Mouse (Mus musculus): ENCODE measurements around the gene Pdlim1. TPM values are rescaled to one million over a fixed set of nuclear protein-coding genes. Genes with fewer than 3 reads are reported as not detected.

Pdlim1 gene
- 1.4 and 2.8 TPM in 2 replicates for total RNA-seq (2014; rRNA removed)
- polyA plus RNA-seq (2015; fragmentation: Nextera tagmentation; extraction: Ambion mirVana), result 6.6 and 7.0 TPM in 2 replicates

- DNase-seq (no peak), ATAC-seq (peak; percentile 82)
- no peak within 1 kb of the TSS for H3K27ac ChIP-seq (ENCODE audit: low read depth, low read length)
- no peaks in the 10 kb centered on the region for H3K4me1 ChIP-seq (ENCODE audit: insufficient read depth)
- under 1% methylated on average over 54 of the region's 54 CpGs for WGBS
- peak within 1 kb of the TSS; percentile 92 for H3K4me2 ChIP-seq (ENCODE audit: low read depth)
- peak within 1 kb of the TSS; percentile 28 for H3K9ac ChIP-seq
- H3K9me3 ChIP-seq (ENCODE audit: low read length), result no peaks in the 10 kb centered on the region
- peaks cover 32% of the 10 kb centered on the region for H3K27me3 ChIP-seq (ENCODE audit: insufficient read depth, low read length)
- no peaks in the 10 kb centered on the region for H3K36me3 ChIP-seq (ENCODE audit: insufficient read depth)
- TF ChIP-seq CTCF (IDR thresholded peaks at IDR 0.05; ENCODE audit: low read depth), result no peak
- peak within 1 kb of the TSS; percentile 50 for H3K4me3 ChIP-seq (ENCODE audit: low read depth, low read length)
Observed at GRCm38 (mm10) chr19:40271308-40271892, at the start of gene Pdlim1. TSS of gene Pdlim1 (minus strand) at chr19:40271842.

- WGBS, result 83% methylated on average over 3 of the region's 3 CpGs
- ATAC-seq (no peak), DNase-seq (no peak)
- Histone ChIP-seq H3K4me3 (ENCODE audit: low read depth, low read length) (no peak overlapping the region), H3K4me2 (ENCODE audit: low read depth) (no peak overlapping the region), H3K27ac (ENCODE audit: low read depth, low read length) (no peak overlapping the region), H3K9me3 (ENCODE audit: low read length) (no peaks in the 10 kb centered on the region), H3K4me1 (ENCODE audit: insufficient read depth) (no peaks in the 10 kb centered on the region), H3K36me3 (ENCODE audit: insufficient read depth) (peaks cover 68% of the 10 kb centered on the region), H3K9ac (no peak overlapping the region), H3K27me3 (ENCODE audit: insufficient read depth, low read length) (no peaks in the 10 kb centered on the region)
- TF ChIP-seq CTCF (IDR thresholded peaks at IDR 0.05; ENCODE audit: low read depth), result no peak
Observed at GRCm38 (mm10) chr19:40319199-40319598, 47.6 kb upstream of the Pdlim1 start.

GRCm38 (mm10) chr19:40318511-40318910 is 46.9 kb upstream of the Pdlim1 start:
- H3K36me3 ChIP-seq (ENCODE audit: insufficient read depth), result peaks cover 66% of the 10 kb centered on the region
- H3K9me3 ChIP-seq (ENCODE audit: low read length), result no peaks in the 10 kb centered on the region
- H3K27ac ChIP-seq (ENCODE audit: low read depth, low read length), result no peak overlapping the region
- WGBS, result 41% methylated on average over 6 of the region's 6 CpGs
- H3K4me1 ChIP-seq (ENCODE audit: insufficient read depth), result no peaks in the 10 kb centered on the region
- ATAC-seq (no peak), DNase-seq (no peak)
- no peak overlapping the region for H3K4me2 ChIP-seq (ENCODE audit: low read depth)
- no peak overlapping the region for H3K4me3 ChIP-seq (ENCODE audit: low read depth, low read length)
- H3K9ac ChIP-seq, result no peak overlapping the region
- no peaks in the 10 kb centered on the region for H3K27me3 ChIP-seq (ENCODE audit: insufficient read depth, low read length)
- no peak for TF ChIP-seq CTCF (IDR thresholded peaks at IDR 0.05; ENCODE audit: low read depth)

GRCm38 (mm10) chr19:40317001-40317400 is 45.4 kb upstream of the Pdlim1 start:
- TF ChIP-seq CTCF (IDR thresholded peaks at IDR 0.05; ENCODE audit: low read depth), result no peak
- ATAC-seq, result no peak
- DNase-seq, result no peak
- H3K4me2 ChIP-seq (ENCODE audit: low read depth), result no peak overlapping the region
- H3K27ac ChIP-seq (ENCODE audit: low read depth, low read length), result no peak overlapping the region
- no peaks in the 10 kb centered on the region for H3K9me3 ChIP-seq (ENCODE audit: low read length)
- no peaks in the 10 kb centered on the region for H3K27me3 ChIP-seq (ENCODE audit: insufficient read depth, low read length)
- H3K4me3 ChIP-seq (ENCODE audit: low read depth, low read length), result no peak overlapping the region
- 66% methylated on average over 4 of the region's 4 CpGs for WGBS
- peaks cover 68% of the 10 kb centered on the region for H3K36me3 ChIP-seq (ENCODE audit: insufficient read depth)
- H3K4me1 ChIP-seq (ENCODE audit: insufficient read depth), result no peaks in the 10 kb centered on the region
- no peak overlapping the region for H3K9ac ChIP-seq

- DNase-seq (no peak), ATAC-seq (no peak)
- WGBS, result 92% methylated on average over 11 of the region's 11 CpGs
- H3K4me3 ChIP-seq (ENCODE audit: low read depth, low read length), result no peak overlapping the region
- no peak overlapping the region for H3K4me2 ChIP-seq (ENCODE audit: low read depth)
- no peaks in the 10 kb centered on the region for H3K4me1 ChIP-seq (ENCODE audit: insufficient read depth)
- no peak overlapping the region for H3K9ac ChIP-seq
- no peak overlapping the region for H3K27ac ChIP-seq (ENCODE audit: low read depth, low read length)
- H3K27me3 ChIP-seq (ENCODE audit: insufficient read depth, low read length), result no peaks in the 10 kb centered on the region
- H3K36me3 ChIP-seq (ENCODE audit: insufficient read depth), result peaks cover 74% of the 10 kb centered on the region
- no peaks in the 10 kb centered on the region for H3K9me3 ChIP-seq (ENCODE audit: low read length)
- TF ChIP-seq CTCF (IDR thresholded peaks at IDR 0.05; ENCODE audit: low read depth), result no peak
Observed at GRCm38 (mm10) chr19:40314252-40314651, 42.6 kb upstream of the Pdlim1 start.

- no peak for TF ChIP-seq CTCF (IDR thresholded peaks at IDR 0.05; ENCODE audit: low read depth)
- Histone ChIP-seq H3K27me3 (ENCODE audit: insufficient read depth, low read length) (no peaks in the 10 kb centered on the region), H3K36me3 (ENCODE audit: insufficient read depth) (peaks cover 65% of the 10 kb centered on the region), H3K27ac (ENCODE audit: low read depth, low read length) (no peak overlapping the region), H3K4me1 (ENCODE audit: insufficient read depth) (no peaks in the 10 kb centered on the region), H3K9ac (no peak overlapping the region), H3K4me3 (ENCODE audit: low read depth, low read length) (no peak overlapping the region), H3K4me2 (ENCODE audit: low read depth) (no peak overlapping the region), H3K9me3 (ENCODE audit: low read length) (no peaks in the 10 kb centered on the region)
- ATAC-seq (no peak), DNase-seq (no peak)
- WGBS, result 94% methylated on average over 8 of the region's 8 CpGs
Observed at GRCm38 (mm10) chr19:40311631-40312030, 40.0 kb upstream of the Pdlim1 start.

- Histone ChIP-seq H3K4me3 (ENCODE audit: low read depth, low read length) (no peak overlapping the region), H3K27me3 (ENCODE audit: insufficient read depth, low read length) (no peaks in the 10 kb centered on the region), H3K27ac (ENCODE audit: low read depth, low read length) (no peak overlapping the region), H3K4me1 (ENCODE audit: insufficient read depth) (no peaks in the 10 kb centered on the region), H3K9me3 (ENCODE audit: low read length) (no peaks in the 10 kb centered on the region), H3K9ac (no peak overlapping the region), H3K4me2 (ENCODE audit: low read depth) (no peak overlapping the region), H3K36me3 (ENCODE audit: insufficient read depth) (peaks cover 56% of the 10 kb centered on the region)
- WGBS, result 89% methylated on average over 15 of the region's 15 CpGs
- ATAC-seq (no peak), DNase-seq (no peak)
- no peak for TF ChIP-seq CTCF (IDR thresholded peaks at IDR 0.05; ENCODE audit: low read depth)
Observed at GRCm38 (mm10) chr19:40310410-40311130, 38.9 kb upstream of the Pdlim1 start.

Data from forebrain, postnatal 0 days (tissue).